ENCODE assay signal across 8 mouse cellular contexts in the genomic region with DNA sequence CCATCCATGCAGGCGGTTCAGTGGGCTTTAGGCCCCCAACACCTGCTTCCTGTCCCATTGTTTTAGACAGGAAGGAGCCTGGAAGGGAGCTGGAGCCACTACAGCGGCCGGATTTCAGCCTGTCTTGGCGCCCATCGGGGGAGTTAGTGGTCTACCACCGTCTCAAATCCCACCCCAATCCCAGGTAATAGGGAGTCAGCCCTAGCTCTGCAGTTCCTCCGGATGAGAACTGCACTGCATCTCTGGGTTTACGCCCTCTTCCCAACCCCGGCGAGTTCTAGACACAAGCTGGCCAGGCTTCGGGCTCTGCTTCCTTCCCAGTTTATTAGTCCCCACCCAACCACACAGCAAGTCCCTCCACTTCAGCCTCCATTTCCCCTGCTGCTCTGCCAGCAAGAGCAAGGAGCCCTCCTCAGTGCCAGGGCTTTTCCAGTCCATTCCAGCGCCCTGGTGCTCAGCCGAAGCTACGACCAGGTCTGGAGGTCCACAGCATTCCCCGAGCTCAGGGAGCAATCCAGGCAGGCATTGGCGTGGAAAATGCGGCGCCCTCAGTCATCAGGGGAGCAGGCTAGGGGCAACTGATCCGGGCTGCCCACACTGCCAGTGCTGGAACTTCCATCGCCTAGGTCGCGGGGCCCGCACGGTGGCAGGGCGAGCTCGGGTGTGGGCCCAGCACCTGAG. TPM values are rescaled to one million over a fixed set of nuclear protein-coding genes. Genes with fewer than 3 reads are reported as not detected.
DNase-seq lines count a peak whose midpoint lies in the region; ATAC-seq and TF ChIP-seq lines count a peak whose summit lies in the region.

No protein-coding gene starts in this region.

- no peaks in the 10 kb centered on the region for H3K9me3 ChIP-seq in forebrain, embryonic 14.5 days (replicated peaks; ENCODE audit: control insufficient read depth, low read length)
- no peaks in the 10 kb centered on the region for H3K9me3 ChIP-seq in hindbrain, postnatal 0 days (ENCODE audit: low read length)
- no peaks in the 10 kb centered on the region for H3K9me3 ChIP-seq in liver, postnatal 0 days (ENCODE audit: low read length)

- peaks cover 29% of the 10 kb centered on the region for H3K4me1 ChIP-seq in forebrain, embryonic 14.5 days (ENCODE audit: control insufficient read depth, insufficient read depth, low read length)
- H3K4me1 ChIP-seq in hindbrain, postnatal 0 days (ENCODE audit: insufficient read depth, low read length) = peaks cover 23% of the 10 kb centered on the region
- peaks cover 32% of the 10 kb centered on the region for H3K4me1 ChIP-seq in liver, postnatal 0 days (ENCODE audit: insufficient read depth)
- H3K4me1 ChIP-seq in small intestine, adult 2 months (ENCODE audit: control insufficient read depth, insufficient read depth, insufficient read length, low read length) = peaks cover 12% of the 10 kb centered on the region

- peaks cover 3% of the 10 kb centered on the region; the same call in 1 of the 2 replicates for H3K36me3 ChIP-seq in forebrain, embryonic 14.5 days (ENCODE audit: control insufficient read depth, insufficient read depth, low read length)
- H3K36me3 ChIP-seq in hindbrain, postnatal 0 days (ENCODE audit: insufficient read depth, low read length) = no peaks in the 10 kb centered on the region
- H3K36me3 ChIP-seq in liver, postnatal 0 days (replicated peaks; ENCODE audit: insufficient read depth, low read length) = no peaks in the 10 kb centered on the region; the same call in 1 of the 2 replicates
- H3K36me3 ChIP-seq in small intestine, adult 2 months (ENCODE audit: control insufficient read depth, insufficient read depth, low read length) = no peaks in the 10 kb centered on the region

- no peak for TF ChIP-seq EP300 in liver, postnatal 0 days (IDR thresholded peaks at IDR 0.05; ENCODE audit: low read depth)

- TF ChIP-seq POLR2A in small intestine, adult 2 months (IDR thresholded peaks at IDR 0.05; ENCODE audit: low read depth, low read length) = no peak

- no peaks in the 10 kb centered on the region for H3K27me3 ChIP-seq in forebrain, embryonic 14.5 days (replicated peaks; ENCODE audit: control insufficient read depth, insufficient read depth, low read length)
- no peaks in the 10 kb centered on the region for H3K27me3 ChIP-seq in hindbrain, postnatal 0 days (ENCODE audit: insufficient read depth, low read length)
- 0 out of 2 replicates have a peak, but pooled peaks cover 11% of the 10 kb centered on the region for H3K27me3 ChIP-seq in liver, postnatal 0 days (ENCODE audit: insufficient read depth, low read length)
- no peaks in the 10 kb centered on the region for H3K27me3 ChIP-seq in small intestine, adult 2 months (ENCODE audit: control insufficient read depth, insufficient read depth, low read length)

- WGBS in forebrain, embryonic 14.5 days = 4% methylated on average over 26 of the region's 26 CpGs
- WGBS in hindbrain, postnatal 0 days = 3% methylated on average over 26 of the region's 26 CpGs
- 6% methylated on average over 24 of the region's 26 CpGs for WGBS in liver, postnatal 0 days (ENCODE audit: insufficient replicate concordance)
- 8% methylated on average over 26 of the region's 26 CpGs for WGBS in small intestine, adult 2 months

- no peak for ATAC-seq in forebrain, embryonic 14.5 days
- ATAC-seq in hindbrain, postnatal 0 days = no peak
- no peak for ATAC-seq in liver, postnatal 0 days

- peak overlapping the region; percentile 97 for H3K27ac ChIP-seq in gastrocnemius, adult 2 months
- peak overlapping the region; percentile 94 for H3K27ac ChIP-seq in forebrain, embryonic 14.5 days (ENCODE audit: low read depth, low read length)
- peak overlapping the region; percentile 99 for H3K27ac ChIP-seq in hindbrain, postnatal 0 days
- H3K27ac ChIP-seq in liver, postnatal 0 days (ENCODE audit: low read depth) = peak overlapping the region; percentile 76
- H3K27ac ChIP-seq in small intestine, adult 2 months (ENCODE audit: insufficient read depth, low read depth, low read length) = peak overlapping the region; percentile 76

- DNase-seq in gastrocnemius, adult 2 months = peak; percentile 43
- DNase-seq in gastrocnemius, postnatal 36 days = no peak
- no peak for DNase-seq in forebrain, embryonic 14.5 days (ENCODE audit: low spot score)
- DNase-seq in hindbrain, postnatal 0 days (ENCODE audit: low spot score) = peak; percentile 10
- no peak for DNase-seq in liver, postnatal 0 days
- DNase-seq in cerebellum, adult 9-10 months = no peak
- no peak for DNase-seq in layer of hippocampus, adult 8-10 months (ENCODE audit: low spot score in 2 of 2)

- intact Hi-C loops in gastrocnemius, adult 2 months (cut with DNase I) = no loop called here
- intact Hi-C loops in gastrocnemius, postnatal 36 days (cut with DNase I) = no loop called here

- peak overlapping the region; percentile 88 for H3K4me2 ChIP-seq in forebrain, embryonic 14.5 days (ENCODE audit: low read length)
- H3K4me2 ChIP-seq in hindbrain, postnatal 0 days (ENCODE audit: low read depth, low read length) = peak overlapping the region; percentile 96
- H3K4me2 ChIP-seq in liver, postnatal 0 days (ENCODE audit: low read depth, low read length) = peak overlapping the region; percentile 94

- peak overlapping the region; percentile 89 for H3K4me3 ChIP-seq in gastrocnemius, adult 2 months
- H3K4me3 ChIP-seq in forebrain, embryonic 14.5 days (ENCODE audit: low read depth, low read length) = peak overlapping the region; percentile 74
- H3K4me3 ChIP-seq in hindbrain, postnatal 0 days (ENCODE audit: low read length) = peak overlapping the region; percentile 66
- peak overlapping the region; percentile 66 for H3K4me3 ChIP-seq in liver, postnatal 0 days (ENCODE audit: low read depth, low read length)
- peak overlapping the region; percentile 86 for H3K4me3 ChIP-seq in small intestine, adult 2 months (ENCODE audit: low read depth, low read length)

- no peak for TF ChIP-seq CTCF in gastrocnemius, adult 2 months (IDR thresholded peaks at IDR 0.05)
- no peak for TF ChIP-seq CTCF in hindbrain, postnatal 0 days (IDR thresholded peaks at IDR 0.05; ENCODE audit: low read depth)
- no peak for TF ChIP-seq CTCF in liver, postnatal 0 days (IDR thresholded peaks at IDR 0.05; ENCODE audit: low read depth)
- TF ChIP-seq CTCF in small intestine, adult 2 months (IDR thresholded peaks at IDR 0.05; ENCODE audit: extremely low read depth, insufficient read length, insufficient replicate concordance, low read depth, low read length) = no peak

- H3K9ac ChIP-seq in forebrain, embryonic 14.5 days (ENCODE audit: low read length) = peak overlapping the region; percentile 88
- peak overlapping the region; percentile 82 for H3K9ac ChIP-seq in hindbrain, postnatal 0 days (replicated peaks; ENCODE audit: low read length)
- peak overlapping the region; percentile 72 for H3K9ac ChIP-seq in liver, postnatal 0 days (replicated peaks)

RNA-seq across cellular contexts. Expression of gene Ccdc85b, which starts 1.3 kb away (rescaled TPM):
- 1 to 10 TPM; 3.9 to 7.2 TPM for total RNA-seq in gastrocnemius, adult 2 months (2021)
- total RNA-seq in gastrocnemius, postnatal 36 days (2021) = 1 to 10 TPM; 4.7 to 6.0 TPM
- 5.9 and 6.4 TPM in 2 replicates for polyA plus RNA-seq in forebrain, embryonic 14.5 days (2014; fragmentation: Nextera tagmentation; extraction: Ambion mirVana)
- 17.4 and 18.5 TPM in 2 replicates for total RNA-seq in hindbrain, postnatal 0 days (2014; rRNA removed)
- polyA plus RNA-seq in hindbrain, postnatal 0 days (2015; fragmentation: Nextera tagmentation; extraction: Ambion mirVana) = 16.0 and 16.1 TPM in 2 replicates
- polyA plus RNA-seq in liver, postnatal 0 days (2015; fragmentation: Nextera tagmentation; extraction: Ambion mirVana) = 1.6 and 2.1 TPM in 2 replicates
- polyA plus RNA-seq in small intestine, adult 2 months (2012; rRNA removed) = 3.3 and 4.4 TPM in 2 replicates
- 10 to 100 TPM; 31.7 to 33.1 (median 32.4) TPM for total RNA-seq in layer of hippocampus, adult 8-10 months (2022)

RNA-seq across cellular contexts. Expression of gene Fibp, which starts 4.0 kb away (rescaled TPM):
- 10 to 100 TPM; 33.9 to 35.8 TPM for total RNA-seq in gastrocnemius, adult 2 months (2021)
- 10 to 100 TPM; 35.2 to 41.5 TPM for total RNA-seq in gastrocnemius, postnatal 36 days (2021)
- 153 and 167 TPM in 2 replicates for polyA plus RNA-seq in forebrain, embryonic 14.5 days (2014; fragmentation: Nextera tagmentation; extraction: Ambion mirVana)
- 76.1 and 103 TPM in 2 replicates for total RNA-seq in hindbrain, postnatal 0 days (2014; rRNA removed)
- 172 and 179 TPM in 2 replicates for polyA plus RNA-seq in hindbrain, postnatal 0 days (2015; fragmentation: Nextera tagmentation; extraction: Ambion mirVana)
- 35.6 and 35.7 TPM in 2 replicates for polyA plus RNA-seq in liver, postnatal 0 days (2015; fragmentation: Nextera tagmentation; extraction: Ambion mirVana)
- polyA plus RNA-seq in small intestine, adult 2 months (2012; rRNA removed) = 72.5 and 143 TPM in 2 replicates
- 100 to 1,000 TPM in 1 of 4 experiments, 10 to 100 TPM in 3; 93.5 to 109 (median 96.4) TPM for total RNA-seq in layer of hippocampus, adult 8-10 months (2022)

RNA-seq across cellular contexts. Expression of gene Fosl1, which starts 9.0 kb away (rescaled TPM):
- total RNA-seq in gastrocnemius, adult 2 months (2021) = not detected
- not detected for total RNA-seq in gastrocnemius, postnatal 36 days (2021)
- polyA plus RNA-seq in forebrain, embryonic 14.5 days (2014; fragmentation: Nextera tagmentation; extraction: Ambion mirVana) = not detected in 2 replicates
- total RNA-seq in hindbrain, postnatal 0 days (2014; rRNA removed) = not detected in 2 replicates
- not detected in 2 replicates for polyA plus RNA-seq in hindbrain, postnatal 0 days (2015; fragmentation: Nextera tagmentation; extraction: Ambion mirVana)
- not detected in 2 replicates for polyA plus RNA-seq in liver, postnatal 0 days (2015; fragmentation: Nextera tagmentation; extraction: Ambion mirVana)
- 0.91 and 2.6 TPM in 2 replicates for polyA plus RNA-seq in small intestine, adult 2 months (2012; rRNA removed)
- total RNA-seq in layer of hippocampus, adult 8-10 months (2022) = under 1 TPM; 0.20 to 0.67 (median 0.29) TPM

RNA-seq across cellular contexts. Expression of gene Ctsw, which starts 11.9 kb away (rescaled TPM):
- total RNA-seq in gastrocnemius, adult 2 months (2021) = not detected
- not detected for total RNA-seq in gastrocnemius, postnatal 36 days (2021)
- polyA plus RNA-seq in forebrain, embryonic 14.5 days (2014; fragmentation: Nextera tagmentation; extraction: Ambion mirVana) = 3.4 and 5.3 TPM in 2 replicates
- 1.2 and 4.5 TPM in 2 replicates for total RNA-seq in hindbrain, postnatal 0 days (2014; rRNA removed)
- polyA plus RNA-seq in hindbrain, postnatal 0 days (2015; fragmentation: Nextera tagmentation; extraction: Ambion mirVana) = 1.6 and 2.0 TPM in 2 replicates
- polyA plus RNA-seq in liver, postnatal 0 days (2015; fragmentation: Nextera tagmentation; extraction: Ambion mirVana) = 1.4 and 1.9 TPM in 2 replicates
- 8.2 and 10.2 TPM in 2 replicates for polyA plus RNA-seq in small intestine, adult 2 months (2012; rRNA removed)
- under 1 TPM in 3 of 4 experiments, not detected in 1; 0.29 to 0.81 (median 0.77) TPM for total RNA-seq in layer of hippocampus, adult 8-10 months (2022)

RNA-seq across cellular contexts. Expression of gene Efemp2, which starts 17.4 kb away (rescaled TPM):
- 1 to 10 TPM; 3.4 to 6.6 TPM for total RNA-seq in gastrocnemius, adult 2 months (2021)
- 1 to 10 TPM; 5.3 to 6.3 TPM for total RNA-seq in gastrocnemius, postnatal 36 days (2021)
- 25.1 and 29.0 TPM in 2 replicates for polyA plus RNA-seq in forebrain, embryonic 14.5 days (2014; fragmentation: Nextera tagmentation; extraction: Ambion mirVana)
- total RNA-seq in hindbrain, postnatal 0 days (2014; rRNA removed) = 46.3 and 49.3 TPM in 2 replicates
- polyA plus RNA-seq in hindbrain, postnatal 0 days (2015; fragmentation: Nextera tagmentation; extraction: Ambion mirVana) = 36.5 and 41.7 TPM in 2 replicates
- polyA plus RNA-seq in liver, postnatal 0 days (2015; fragmentation: Nextera tagmentation; extraction: Ambion mirVana) = 8.1 and 9.2 TPM in 2 replicates
- 22.4 and 26.5 TPM in 2 replicates for polyA plus RNA-seq in small intestine, adult 2 months (2012; rRNA removed)
- total RNA-seq in layer of hippocampus, adult 8-10 months (2022) = 10 to 100 TPM; 14.4 to 23.9 (median 22.1) TPM

Comparison
In these comparisons a context has a peak if more than half of its experiments do, and no peak if none do; other contexts are left out.
1. DNase-seq: peak in gastrocnemius, adult 2 months (single experiment) and hindbrain, postnatal 0 days (single experiment); none in gastrocnemius, postnatal 36 days (0 of 2), forebrain, embryonic 14.5 days (single experiment), liver, postnatal 0 days (single experiment), cerebellum, adult 9-10 months (single experiment) and layer of hippocampus, adult 8-10 months (0 of 2).
2. Peak in every context shown above with its lines, with median percentiles within 50 percentile points of each other: H3K27ac ChIP-seq, H3K4me3 ChIP-seq, H3K4me2 ChIP-seq and H3K9ac ChIP-seq.